Mouse (Mus musculus): ENCODE measurements around the gene Slc22a15. TPM values are rescaled to one million over a fixed set of nuclear protein-coding genes. Genes with fewer than 3 reads are reported as not detected.

Gene Slc22a15
- total RNA-seq (2015) (33.2 and 36.1 TPM in 2 replicates), total RNA-seq (2017) (17.2 and 22.8 TPM in 2 replicates)

GRCm38 (mm10) chr3:101923843-101924740 is at the start of gene Slc22a15:
Gene Slc22a15 (minus strand): TSS chr3:101924453.
- ATAC-seq (ENCODE audit: poor library complexity, severe bottlenecking) = peak; percentile 92

GRCm38 (mm10) chr3:101966825-101967558 is 42.7 kb upstream of the Slc22a15 start:
- no peak for ATAC-seq (ENCODE audit: poor library complexity, severe bottlenecking)

GRCm38 (mm10) chr3:101964352-101964751 is 40.1 kb upstream of the Slc22a15 start:
- no peak for ATAC-seq (ENCODE audit: poor library complexity, severe bottlenecking)

- ATAC-seq (ENCODE audit: poor library complexity, severe bottlenecking) = no peak
Observed at GRCm38 (mm10) chr3:101963501-101963900, 39.2 kb upstream of the Slc22a15 start.

- ATAC-seq (ENCODE audit: poor library complexity, severe bottlenecking) = no peak
Observed at GRCm38 (mm10) chr3:101961146-101961835, 37.0 kb upstream of the Slc22a15 start.

GRCm38 (mm10) chr3:101958047-101958446 is 33.8 kb upstream of the Slc22a15 start:
- peak; percentile 82 for ATAC-seq (ENCODE audit: poor library complexity, severe bottlenecking)

- no peak for ATAC-seq (ENCODE audit: poor library complexity, severe bottlenecking)
Observed at GRCm38 (mm10) chr3:101953506-101953905, 29.3 kb upstream of the Slc22a15 start.

- no peak for ATAC-seq (ENCODE audit: poor library complexity, severe bottlenecking)
Observed at GRCm38 (mm10) chr3:101952577-101952976, 28.3 kb upstream of the Slc22a15 start.

- ATAC-seq (ENCODE audit: poor library complexity, severe bottlenecking) = peak; percentile 91
Observed at GRCm38 (mm10) chr3:101948572-101948971, 24.3 kb upstream of the Slc22a15 start.

- ATAC-seq (ENCODE audit: poor library complexity, severe bottlenecking) = no peak
Observed at GRCm38 (mm10) chr3:101947250-101947649, 23.0 kb upstream of the Slc22a15 start.

GRCm38 (mm10) chr3:101945257-101945656 is 21.0 kb upstream of the Slc22a15 start:
- ATAC-seq (ENCODE audit: poor library complexity, severe bottlenecking) = no peak

- no peak for ATAC-seq (ENCODE audit: poor library complexity, severe bottlenecking)
Observed at GRCm38 (mm10) chr3:101940418-101940817, 16.2 kb upstream of the Slc22a15 start.

- ATAC-seq (ENCODE audit: poor library complexity, severe bottlenecking) = no peak
Observed at GRCm38 (mm10) chr3:101939865-101940264, 15.6 kb upstream of the Slc22a15 start.

GRCm38 (mm10) chr3:101939152-101939551 is 14.9 kb upstream of the Slc22a15 start:
- peak; percentile 91 for ATAC-seq (ENCODE audit: poor library complexity, severe bottlenecking)

- ATAC-seq (ENCODE audit: poor library complexity, severe bottlenecking) = no peak
Observed at GRCm38 (mm10) chr3:101936369-101936768, 12.1 kb upstream of the Slc22a15 start.

GRCm38 (mm10) chr3:101933820-101934219 is 9.6 kb upstream of the Slc22a15 start:
- no peak for ATAC-seq (ENCODE audit: poor library complexity, severe bottlenecking)

GRCm38 (mm10) chr3:101929105-101929876 is 5.0 kb upstream of the Slc22a15 start:
- no peak for ATAC-seq (ENCODE audit: poor library complexity, severe bottlenecking)

- no peak for ATAC-seq (ENCODE audit: poor library complexity, severe bottlenecking)
Observed at GRCm38 (mm10) chr3:101926636-101927035, 2.4 kb upstream of the Slc22a15 start.

GRCm38 (mm10) chr3:101925663-101926062 is 1.4 kb upstream of the Slc22a15 start:
- ATAC-seq (ENCODE audit: poor library complexity, severe bottlenecking) = no peak

GRCm38 (mm10) chr3:101922366-101922765 is 1.9 kb downstream of the Slc22a15 start:
- ATAC-seq (ENCODE audit: poor library complexity, severe bottlenecking) = no peak

Data from megakaryocyte, adult 5-6 weeks (primary cell).